In the genomic region with DNA sequence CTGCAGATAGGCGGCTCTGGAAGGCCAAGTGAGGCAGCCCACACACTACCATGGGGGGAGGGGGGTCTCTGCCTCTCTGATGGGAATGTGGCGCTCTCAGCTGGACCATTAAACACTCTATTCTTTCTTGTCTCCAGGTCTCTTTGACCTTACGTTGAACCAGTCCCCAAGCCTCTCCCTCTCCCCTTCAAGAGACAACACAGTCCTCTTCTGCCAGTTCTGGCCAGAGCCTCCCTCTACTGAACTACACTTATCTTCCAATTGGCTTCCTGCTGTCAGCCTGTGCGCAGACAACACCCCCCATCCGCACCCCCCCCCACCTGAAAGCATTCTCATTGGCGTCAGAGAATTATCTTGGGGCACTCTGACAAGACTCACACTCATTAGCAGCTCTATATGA, we compare ENCODE assay signal across 20 mouse cellular contexts. TPM values are rescaled to one million over a fixed set of nuclear protein-coding genes. Genes with fewer than 3 reads are reported as not detected.
A peak's percentile ranks its signal among the peaks of the same experiment; 100 is the strongest.
DNase-seq lines count a peak whose midpoint lies in the region; ATAC-seq and TF ChIP-seq lines count a peak whose summit lies in the region.
"Had no signal": no experiment of that assay in that cellular context is flagged by ENCODE, and none has a peak within 500 bp of the region (broad histone marks: within the 10 kb centered on the region; RNA-seq: fewer than 3 reads in every experiment).

No protein-coding gene starts in this region.

- ATAC-seq in heart, embryonic 15.5 days (replicated peaks; ENCODE audit: insufficient number of reproducible peaks, insufficient read depth, low FRiP score, low read depth) = 0 out of 2 replicates have a peak, but pooled peaks have one; percentile 10
- peak; percentile 52; the same call in 1 of the 2 replicates for ATAC-seq in lung, embryonic 14.5 days (ENCODE audit: insufficient read depth)
- ATAC-seq: forebrain, embryonic 13.5 days; forebrain, postnatal 0 days; hindbrain, postnatal 0 days had no signal

- H3K9me3 ChIP-seq in heart, embryonic 15.5 days (replicated peaks) = no peaks in the 10 kb centered on the region
- H3K9me3 ChIP-seq in lung, embryonic 14.5 days (ENCODE audit: low read depth, low read length) = 0 out of 2 replicates have a peak, but pooled peaks cover 3% of the 10 kb centered on the region
- H3K9me3 ChIP-seq: embryonic facial prominence, embryonic 10.5 days; forebrain, embryonic 13.5 days; hindbrain, embryonic 13.5 days had no signal

- no peak overlapping the region for H3K4me3 ChIP-seq in heart, embryonic 15.5 days
- H3K4me3 ChIP-seq in lung, embryonic 14.5 days (ENCODE audit: low read depth, low read length) = no peak overlapping the region
- no peak overlapping the region for H3K4me3 ChIP-seq in cerebellum, adult 2 months (replicated peaks; ENCODE audit: insufficient read depth, low read depth, low read length)
- H3K4me3 ChIP-seq: embryonic facial prominence, embryonic 10.5 days; forebrain, embryonic 13.5 days; hindbrain, embryonic 13.5 days had no signal

- no peak overlapping the region for H3K4me2 ChIP-seq in heart, embryonic 15.5 days
- no peak overlapping the region for H3K4me2 ChIP-seq in lung, embryonic 14.5 days
- H3K4me2 ChIP-seq: forebrain, embryonic 13.5 days; hindbrain, embryonic 13.5 days had no signal

- DNase-seq in embryo, embryonic 11 days = peak; percentile 17
- no peak for DNase-seq in embryo, embryonic 10 days (ENCODE audit: low spot score)
- no peak for DNase-seq in heart, postnatal 10 days
- peak; percentile 19 for DNase-seq in lung, embryonic 14.5 days
- no peak for DNase-seq in lung, postnatal 25 days (ENCODE audit: low spot score)
- DNase-seq in Muller cell, postnatal 12 days (ENCODE audit: inconsistent ontology term) = peak; percentile 33
- no peak for DNase-seq in cerebellum, adult 2 months
- DNase-seq: adrenal gland, postnatal 10 days; cerebellum, adult 11 months; cerebellum, adult 9-11 months; forebrain, postnatal 0 days; gastrocnemius, postnatal 14 days; kidney, adult 11 months; kidney, adult 9 months had no signal

- H3K36me3 ChIP-seq in heart, embryonic 15.5 days = no peaks in the 10 kb centered on the region
- H3K36me3 ChIP-seq in lung, embryonic 14.5 days (ENCODE audit: insufficient read depth) = no peaks in the 10 kb centered on the region
- H3K36me3 ChIP-seq: embryonic facial prominence, embryonic 10.5 days; hindbrain, embryonic 13.5 days had no signal

- WGBS in heart, embryonic 15.5 days = 33% methylated on average over 6 of the region's 6 CpGs
- WGBS in lung, embryonic 14.5 days = 36% methylated on average over 6 of the region's 6 CpGs
- WGBS in cerebellum, adult 2 months = 78% methylated on average over 6 of the region's 6 CpGs

- intact Hi-C loops in heart, postnatal 10 days (cut with DNase I) = no loop called here

- no peak for TF ChIP-seq POLR2A in cerebellum, adult 2 months (IDR thresholded peaks at IDR 0.05; ENCODE audit: borderline replicate concordance, insufficient read depth, low read length)

- H3K27ac ChIP-seq in heart, embryonic 15.5 days = peak overlapping the region; percentile 17; the same call in 1 of the 2 replicates
- no peak overlapping the region for H3K27ac ChIP-seq in lung, embryonic 14.5 days (ENCODE audit: low read depth)
- H3K27ac ChIP-seq in cerebellum, adult 2 months (ENCODE audit: insufficient read depth, low read length) = no peak overlapping the region
- H3K27ac ChIP-seq: embryonic facial prominence, embryonic 10.5 days; forebrain, embryonic 13.5 days; hindbrain, embryonic 13.5 days; hindbrain, postnatal 0 days had no signal

- TF ChIP-seq CTCF in lung, embryonic 14.5 days (IDR thresholded peaks at IDR 0.05; ENCODE audit: low read depth) = no peak
- TF ChIP-seq CTCF in cerebellum, adult 2 months (IDR thresholded peaks at IDR 0.05; ENCODE audit: borderline replicate concordance, insufficient read depth, low read depth, low read length) = no peak

- peaks cover 14% of the 10 kb centered on the region for H3K4me1 ChIP-seq in heart, embryonic 15.5 days (replicated peaks)
- no peaks in the 10 kb centered on the region for H3K4me1 ChIP-seq in lung, embryonic 14.5 days (ENCODE audit: insufficient read depth)
- peaks cover 6% of the 10 kb centered on the region; the same call in 1 of the 2 replicates for H3K4me1 ChIP-seq in cerebellum, adult 2 months (ENCODE audit: control insufficient read depth, insufficient read depth, low read length)

- H3K27me3 ChIP-seq in heart, embryonic 15.5 days = no peaks in the 10 kb centered on the region
- no peaks in the 10 kb centered on the region for H3K27me3 ChIP-seq in lung, embryonic 14.5 days (ENCODE audit: insufficient read depth, low read length)
- no peaks in the 10 kb centered on the region; the same call in 1 of the 2 replicates for H3K27me3 ChIP-seq in cerebellum, adult 2 months (ENCODE audit: control insufficient read depth, insufficient read depth, low read length)
- H3K27me3 ChIP-seq: forebrain, embryonic 13.5 days; hindbrain, embryonic 13.5 days had no signal

- no peak overlapping the region for H3K9ac ChIP-seq in heart, embryonic 15.5 days
- no peak overlapping the region for H3K9ac ChIP-seq in lung, embryonic 14.5 days
- H3K9ac ChIP-seq: forebrain, embryonic 13.5 days; forebrain, postnatal 0 days; hindbrain, embryonic 13.5 days had no signal

RNA-seq across cellular contexts. Expression of gene Ntn1, which starts 48.4 kb away (rescaled TPM):
- 18.3 and 21.6 TPM in 2 replicates for polyA plus RNA-seq in heart, embryonic 15.5 days (2015; fragmentation: Nextera tagmentation; extraction: Ambion mirVana)
- total RNA-seq in heart, postnatal 10 days (2021) = 10 to 100 TPM; 72.8 to 80.5 TPM
- polyA plus RNA-seq in lung, embryonic 14.5 days (2014; fragmentation: Nextera tagmentation; extraction: Ambion mirVana) = 2.5 and 3.2 TPM in 2 replicates
- polyA plus RNA-seq in cerebellum, adult 2 months (2012; rRNA removed) = 22.0 and 26.2 TPM in 2 replicates
- total RNA-seq: hematopoietic stem cell, adult 5-6 weeks had no signal

Comparison
In these comparisons a context has a peak if more than half of its experiments do, and no peak if none do; other contexts are left out.
1. DNase-seq: peak in embryo, embryonic 11 days (single experiment), lung, embryonic 14.5 days (single experiment) and Muller cell, postnatal 12 days (single experiment); none in embryo, embryonic 10 days (single experiment), heart, postnatal 10 days (0 of 2), lung, postnatal 25 days (single experiment) and cerebellum, adult 2 months (0 of 2).